Mouse (Mus musculus) macrophage (primary cell): ENCODE measurements around the gene Iqcb1. TPM values are rescaled to one million over a fixed set of nuclear protein-coding genes. Genes with fewer than 3 reads are reported as not detected.

Experiments used
- H3K27ac ChIP-seq: fragments of 350-480 bp; formaldehyde crosslinking; 2 replicates; pipeline ENCODE4 v1.9.0; 2021
- H3K36me3 ChIP-seq: fragments of 350-480 bp; formaldehyde crosslinking; 2 replicates; pipeline ENCODE4 v1.9.0; 2021; ENCODE audit errors: inconsistent target
- H3K4me3 ChIP-seq: fragments of 350-480 bp; formaldehyde crosslinking; 2 replicates; pipeline ENCODE4 v1.9.0; 2021; ENCODE audit errors: inconsistent target
- H3K79me2 ChIP-seq: fragments of 350-480 bp; formaldehyde crosslinking; 2 replicates; pipeline ENCODE4 v1.9.0; 2021; ENCODE audit errors: inconsistent target
- WGBS: methylation state at CpG from one replicate; pipeline ENCODE4 v1.1.7; 2026; ENCODE audit warnings: inconsistent platforms; ENCODE audit not compliant: missing documents; 5-methylcytosine and 5-hydroxymethylcytosine counted together
- polyA plus RNA-seq: library from polyadenylated mRNA; stranded (reverse); fragments of 250-400 nt; gene quantifications from 3 replicates; pipeline ENCODE4 v1.2.4, GENCODE M21; 2018; ENCODE audit warnings: inconsistent platforms

The Iqcb1 gene
- polyA plus RNA-seq, 1 experiment from 2014 or later: 7.1 TPM

DNA sequence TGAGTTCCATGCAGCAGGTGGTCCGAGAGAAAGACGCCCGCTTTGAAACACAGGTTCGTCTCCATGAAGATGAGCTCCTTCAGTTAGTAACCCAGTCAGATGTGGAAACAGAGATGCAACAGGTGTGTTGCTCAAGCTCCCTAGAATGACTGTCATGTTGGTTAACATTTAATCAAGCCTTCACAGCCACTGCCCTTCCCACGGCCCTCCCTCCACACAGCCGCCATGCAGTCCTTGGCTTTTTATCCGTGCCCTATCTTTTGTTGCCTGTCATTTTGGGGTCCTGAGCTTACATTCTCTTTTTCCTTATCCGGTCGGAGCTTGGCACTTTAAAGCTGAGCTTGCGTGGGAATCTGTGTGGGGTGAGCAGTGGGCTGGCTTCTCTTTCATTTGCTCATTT is 65.1 kb downstream of the Iqcb1 start:
- Histone ChIP-seq H3K79me2 (no peaks in the 10 kb centered on the region), H3K36me3 (peaks cover 87% of the 10 kb centered on the region), H3K27ac (no peak overlapping the region), H3K4me3 (no peak overlapping the region)
- 100% methylated on average over 10 of the region's 10 CpGs for WGBS

DNA sequence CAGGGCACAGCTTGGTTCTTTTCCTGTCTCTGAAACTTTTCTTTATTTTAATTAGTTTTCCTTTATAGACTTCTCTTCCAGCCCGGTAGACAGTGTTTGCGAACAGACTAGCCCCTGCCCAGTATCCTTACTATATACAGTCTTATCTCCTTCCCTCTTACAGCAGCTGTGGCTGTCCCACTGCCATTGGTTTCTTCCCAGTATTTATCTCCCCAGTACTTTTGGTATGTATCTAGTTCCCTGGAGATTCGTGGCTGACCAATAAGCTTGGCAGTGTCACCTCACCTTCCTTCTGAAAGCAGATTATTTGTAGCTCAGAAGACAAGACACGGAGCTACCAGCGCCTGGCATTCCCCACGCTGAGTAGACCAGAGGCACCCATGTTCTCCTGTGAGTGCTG is 68.5 kb downstream of the Iqcb1 start:
- no peak overlapping the region for H3K27ac ChIP-seq
- H3K4me3 ChIP-seq: no peak overlapping the region
- no peaks in the 10 kb centered on the region for H3K79me2 ChIP-seq
- peaks cover 93% of the 10 kb centered on the region for H3K36me3 ChIP-seq
- WGBS: 93% methylated on average over 6 of the region's 6 CpGs

DNA sequence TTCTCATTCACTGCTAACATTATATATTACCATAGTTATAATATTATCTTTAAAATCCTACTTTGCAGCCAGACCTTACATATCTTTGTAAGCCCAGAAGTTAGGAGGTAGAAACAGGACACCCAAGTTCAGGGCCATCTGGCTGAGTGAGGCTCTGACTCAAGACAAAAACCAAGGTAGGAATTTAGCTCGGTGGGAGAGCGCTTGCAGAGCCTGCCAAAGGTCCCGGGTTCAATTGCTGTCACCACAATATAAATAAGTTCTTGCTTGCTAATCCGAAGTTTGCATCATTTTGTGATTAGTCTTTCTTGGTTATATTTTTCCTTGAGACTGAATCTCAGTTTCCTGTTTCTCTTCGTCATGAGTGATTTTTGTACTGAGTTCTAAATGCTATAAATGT is 75.0 kb downstream of the Iqcb1 start:
- Histone ChIP-seq H3K36me3 (peaks cover 84% of the 10 kb centered on the region), H3K79me2 (no peaks in the 10 kb centered on the region), H3K27ac (no peak overlapping the region), H3K4me3 (no peak overlapping the region)
- WGBS: 92% methylated on average over 4 of the region's 5 CpGs

DNA sequence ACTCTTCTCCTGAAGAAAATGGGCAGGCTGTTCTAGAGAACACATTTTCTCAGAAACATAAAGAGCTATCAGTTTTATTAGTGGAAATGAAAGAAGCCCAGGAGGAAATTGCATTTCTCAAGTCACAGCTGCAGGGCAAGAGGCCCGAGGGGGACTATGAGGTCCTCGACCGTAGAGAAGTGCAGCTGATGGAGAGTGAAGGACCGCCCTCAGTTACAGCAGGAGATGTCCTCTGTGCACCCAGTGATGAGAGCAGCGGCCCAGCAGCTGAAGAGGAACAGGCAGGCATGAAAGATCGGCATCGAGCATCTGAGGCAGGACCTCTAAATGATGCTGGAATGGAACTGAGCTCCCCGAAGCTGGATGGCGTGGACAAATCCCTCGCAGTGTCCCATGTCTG is 83.7 kb downstream of the Iqcb1 start:
- H3K27ac ChIP-seq: no peak overlapping the region
- H3K4me3 ChIP-seq: no peak overlapping the region
- 81% methylated on average over 10 of the region's 10 CpGs for WGBS
- peaks cover 77% of the 10 kb centered on the region for H3K36me3 ChIP-seq
- H3K79me2 ChIP-seq: no peaks in the 10 kb centered on the region

DNA sequence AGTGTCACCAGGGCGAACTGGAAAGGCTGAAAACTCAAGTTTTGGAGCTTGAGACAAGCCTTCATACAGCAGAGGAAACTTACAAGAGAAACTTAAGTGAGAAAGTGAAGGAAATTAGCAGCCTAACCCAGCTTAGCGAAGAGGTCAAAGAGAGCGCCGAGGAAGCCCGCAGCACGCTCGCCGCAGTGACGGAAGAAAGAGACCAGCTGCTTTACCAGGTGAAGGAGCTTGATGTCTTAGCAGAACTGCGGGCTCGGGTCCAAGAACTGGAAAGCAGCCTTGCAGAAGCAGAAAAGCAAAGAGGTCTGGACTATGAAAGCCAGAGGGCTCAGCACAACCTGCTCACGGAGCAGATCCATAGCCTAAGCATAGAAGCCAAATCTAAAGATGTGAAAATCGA is 84.1 kb downstream of the Iqcb1 start:
- Histone ChIP-seq H3K4me3 (no peak overlapping the region), H3K36me3 (peaks cover 76% of the 10 kb centered on the region), H3K27ac (no peak overlapping the region), H3K79me2 (no peaks in the 10 kb centered on the region)
- WGBS: 92% methylated on average over 13 of the region's 13 CpGs

DNA sequence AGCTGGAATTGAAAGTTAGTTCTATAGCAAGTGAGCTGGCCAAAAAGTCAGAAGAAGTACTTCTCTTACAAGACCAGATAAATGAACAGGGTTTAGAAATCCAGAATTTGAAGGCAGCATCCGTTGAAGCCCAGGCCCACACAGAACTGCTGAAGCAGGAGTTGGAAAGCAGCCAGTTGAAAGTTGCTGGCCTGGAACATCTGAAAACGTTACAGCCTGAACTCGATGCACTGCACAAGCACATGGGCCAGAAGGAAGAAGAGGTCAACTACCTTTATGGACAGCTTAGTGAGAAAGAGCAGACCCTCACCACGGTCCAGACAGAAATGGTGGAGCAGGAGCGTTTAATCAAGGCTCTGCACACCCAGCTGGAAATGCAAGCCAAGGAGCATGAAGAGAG is 86.0 kb downstream of the Iqcb1 start:
- 88% methylated on average over 5 of the region's 5 CpGs for WGBS
- Histone ChIP-seq H3K36me3 (peaks cover 75% of the 10 kb centered on the region), H3K27ac (no peak overlapping the region), H3K79me2 (no peaks in the 10 kb centered on the region), H3K4me3 (no peak overlapping the region)

DNA sequence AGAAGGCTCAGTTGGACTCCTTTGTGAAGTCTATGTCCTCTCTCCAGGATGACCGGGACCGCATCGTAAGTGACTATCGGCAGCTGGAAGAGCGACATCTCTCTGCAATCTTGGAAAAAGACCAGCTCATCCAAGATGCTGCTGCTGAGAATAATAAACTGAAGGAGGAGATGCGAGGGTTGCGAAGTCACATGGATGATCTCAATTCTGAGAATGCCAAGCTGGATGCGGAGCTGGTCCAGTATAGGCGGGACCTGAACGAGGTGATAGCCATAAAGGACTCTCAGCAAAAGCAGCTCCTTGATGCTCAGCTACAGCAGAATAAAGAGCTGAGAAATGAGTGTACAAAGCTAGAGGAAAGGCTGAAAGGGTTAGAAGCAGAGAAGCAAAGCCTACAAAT is 90.3 kb downstream of the Iqcb1 start:
- Histone ChIP-seq H3K79me2 (no peaks in the 10 kb centered on the region), H3K4me3 (no peak overlapping the region), H3K27ac (no peak overlapping the region), H3K36me3 (peaks cover 66% of the 10 kb centered on the region)
- whole genome bisulfite sequencing: 92% methylated on average over 10 of the region's 10 CpGs

DNA sequence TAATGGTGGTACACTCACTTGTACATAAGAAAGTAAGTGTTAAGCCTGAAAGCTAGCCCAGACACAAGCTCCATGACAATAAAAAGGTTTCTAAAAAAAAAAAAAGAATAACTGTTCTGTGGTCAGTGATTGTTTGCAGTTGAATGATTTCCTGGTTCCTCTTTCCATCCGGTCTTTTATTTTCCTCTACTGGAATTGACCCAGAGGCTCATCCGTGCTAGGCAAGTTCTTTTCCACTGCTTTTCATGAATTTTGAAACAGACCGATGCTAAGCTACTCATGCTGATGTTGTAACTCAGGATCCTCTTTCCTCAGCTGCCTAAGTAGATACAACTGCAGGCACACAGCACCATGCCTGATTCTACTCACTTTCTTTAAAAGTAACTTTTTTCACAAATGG is 92.2 kb downstream of the Iqcb1 start:
- Histone ChIP-seq H3K27ac (no peak overlapping the region), H3K36me3 (peaks cover 65% of the 10 kb centered on the region), H3K79me2 (no peaks in the 10 kb centered on the region), H3K4me3 (no peak overlapping the region)
- 8% methylated on average over 3 of the region's 3 CpGs for WGBS

DNA sequence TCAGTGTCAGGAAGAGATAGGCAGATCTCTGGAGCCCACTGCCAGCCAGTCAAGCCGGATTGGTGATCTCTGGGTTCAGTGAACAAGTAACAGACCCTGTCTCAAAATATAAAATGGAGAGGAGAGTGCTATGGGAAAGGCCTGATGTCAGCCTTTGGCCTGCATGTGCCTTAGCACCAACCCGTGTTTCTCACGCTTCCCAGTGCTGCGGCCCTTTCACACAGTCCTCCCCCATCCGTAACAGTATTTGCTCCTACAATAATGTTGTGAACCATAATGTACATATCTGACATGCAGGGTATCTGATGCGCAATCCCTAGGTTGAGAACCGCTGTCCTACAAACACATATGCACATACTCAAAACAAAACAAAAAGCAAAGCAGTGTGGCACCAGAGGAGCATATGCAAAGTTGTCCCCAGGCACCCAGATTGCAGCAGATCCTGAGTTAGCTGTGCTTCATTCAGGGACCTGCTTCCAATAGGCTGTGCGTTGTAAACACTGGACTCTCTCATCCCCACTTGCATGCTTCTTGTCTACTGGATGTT is 93.0 kb downstream of the Iqcb1 start:
- Histone ChIP-seq H3K27ac (no peak overlapping the region), H3K36me3 (peaks cover 67% of the 10 kb centered on the region), H3K79me2 (no peaks in the 10 kb centered on the region), H3K4me3 (no peak overlapping the region)
- WGBS: 92% methylated on average over 8 of the region's 8 CpGs

DNA sequence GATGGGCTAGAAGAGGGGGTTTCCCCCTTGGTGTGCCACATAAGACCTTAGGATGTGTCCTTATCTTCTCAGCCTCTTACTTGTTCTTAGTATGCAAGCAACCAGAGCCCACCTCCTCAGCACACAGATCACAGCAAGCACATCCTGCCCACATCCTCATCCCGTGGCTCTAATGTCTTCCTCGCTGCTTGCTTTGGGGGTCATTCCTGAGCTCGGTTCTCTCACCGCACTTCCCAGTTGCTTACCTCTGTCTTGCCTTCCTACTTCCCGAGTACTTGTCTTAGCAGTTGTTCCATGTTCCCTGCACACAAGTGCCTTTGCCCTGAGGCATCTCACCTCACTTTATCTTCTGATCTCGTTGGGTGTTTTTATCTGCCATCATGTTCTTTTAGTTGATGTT is 93.8 kb downstream of the Iqcb1 start:
- Histone ChIP-seq H3K36me3 (peaks cover 67% of the 10 kb centered on the region), H3K79me2 (no peaks in the 10 kb centered on the region), H3K4me3 (no peak overlapping the region), H3K27ac (no peak overlapping the region)
- WGBS: 86% methylated on average over 6 of the region's 6 CpGs

Other genes starting within 250 kb of the Iqcb1 start
- gene Cd86, start 162.3 kb upstream of the Iqcb1 start, polyA plus RNA-seq: 12.8 to 75.9 TPM (median 43.6 TPM) in 3 replicates
- gene Ildr1, start 134.4 kb upstream of the Iqcb1 start, polyA plus RNA-seq: not detected in 3 replicates
- 0.33 to 1.3 TPM (median 1.3 TPM) in 3 replicates for gene Slc15a2, start 43.4 kb upstream of the Iqcb1 start, polyA plus RNA-seq
- gene Eaf2, start 46.6 kb downstream of the Iqcb1 start, polyA plus RNA-seq: not detected in 3 replicates
- 18.2 to 49.2 TPM (median 25.8 TPM) in 3 replicates for gene Golgb1, start 46.8 kb downstream of the Iqcb1 start, polyA plus RNA-seq
- gene Hcls1, start 106.6 kb downstream of the Iqcb1 start, polyA plus RNA-seq: 214 to 424 TPM (median 292 TPM) in 3 replicates
- gene Fbxo40, start 162.1 kb downstream of the Iqcb1 start, polyA plus RNA-seq: 0.03 TPM in 1 of 3 replicates, not detected in the others
- gene Polq, start 183.4 kb downstream of the Iqcb1 start, polyA plus RNA-seq: 0.22 to 2.5 TPM (median 1.8 TPM) in 3 replicates